ENCODE assay signal across 8 mouse cellular contexts in the genomic region with DNA sequence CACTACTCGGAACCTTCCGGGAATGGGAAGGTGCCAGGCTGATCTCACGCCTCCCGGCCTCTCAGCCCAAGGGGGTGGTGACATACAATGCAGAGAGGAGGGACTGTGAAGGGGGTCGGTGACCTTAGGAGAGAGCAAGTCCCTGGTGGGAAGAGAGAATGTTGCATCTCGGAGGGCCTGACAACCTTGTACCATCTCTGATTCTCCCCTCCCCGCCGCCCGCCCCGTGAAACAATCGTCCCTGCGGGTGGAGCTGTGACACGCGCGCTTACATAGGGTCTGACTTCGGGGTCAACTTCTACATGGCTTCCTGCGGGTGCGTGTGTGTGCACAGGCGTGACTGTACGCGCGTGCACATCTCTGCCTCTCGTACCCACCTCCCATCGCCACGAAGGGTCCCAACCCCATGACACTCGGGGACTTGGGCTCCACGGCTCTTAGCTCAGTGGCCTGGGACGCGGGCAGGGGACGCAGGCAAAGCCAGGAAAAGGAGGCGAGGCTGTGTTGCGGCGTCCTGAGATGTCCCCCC. TPM values are rescaled to one million over a fixed set of nuclear protein-coding genes. Genes with fewer than 3 reads are reported as not detected.
DNase-seq lines count a peak whose midpoint lies in the region; ATAC-seq and TF ChIP-seq lines count a peak whose summit lies in the region.

A gene (plus strand): TSS at position 230 of the 529 bp plus-strand sequence.

- peak; percentile 41 for ATAC-seq in Patski
- ATAC-seq in forebrain, postnatal 0 days = peak; percentile 30

- TF ChIP-seq CTCF in Patski (IDR thresholded peaks at IDR 0.05) = no peak
- TF ChIP-seq CTCF in forebrain, postnatal 0 days (IDR thresholded peaks at IDR 0.05; ENCODE audit: low read depth) = 0 out of 2 replicates have a peak, but pooled peaks have one; percentile 10

- in situ Hi-C loops in Patski (cut with MboI; ENCODE audit: low pct_unique_long_range_greater_than_20kb) = loop anchor here (5.0 kb wide), 2 partner anchors 60 to 125 kb away; no protein-coding TSS in a partner anchor

- H3K4me2 ChIP-seq in forebrain, postnatal 0 days (ENCODE audit: low read depth) = peak within 1 kb of the TSS; percentile 97

- POLR2A ChIA-PET in Patski (lab: Charles Lee) = interaction anchor here (1.2 to 2.0 kb wide), 4 partner anchors 23 to 43 kb away, joined by 3 to 17 read pairs (median 5); no protein-coding TSS in a partner anchor

- no peaks in the 10 kb centered on the region for H3K9me3 ChIP-seq in heart, embryonic 10.5 days
- no peaks in the 10 kb centered on the region for H3K9me3 ChIP-seq in forebrain, postnatal 0 days (ENCODE audit: low read length)

- no peak for DNase-seq in heart, embryonic 10.5 days (ENCODE audit: low spot score)
- DNase-seq in heart, postnatal 14 days = no peak
- DNase-seq in Patski (ENCODE audit: low read depth, low spot score) = no peak
- DNase-seq in forebrain, postnatal 0 days = peak; percentile 52
- no peak for DNase-seq in left cerebral cortex, adult 8-10 months (ENCODE audit: low spot score in 2 of 2)
- DNase-seq in lung, postnatal 4 days = peak; percentile 30 to 61
- DNase-seq in ovary, postnatal 10 days (ENCODE audit: low spot score) = no peak
- no peak for DNase-seq in cerebellum, adult 11-12 months

- H3K9ac ChIP-seq in forebrain, postnatal 0 days = peak within 1 kb of the TSS; percentile 68

- WGBS in heart, embryonic 10.5 days = under 1% methylated on average over 33 of the region's 33 CpGs
- WGBS in forebrain, postnatal 0 days = under 1% methylated on average over 33 of the region's 33 CpGs

- CTCF ChIA-PET in Patski (lab: Charles Lee) = interaction anchor here (0.7 to 2.2 kb wide), 6 partner anchors 17 to 232 kb away, joined by 3 to 16 read pairs (median 3); a partner anchor contains a TSS

- H3K27me3 ChIP-seq in heart, embryonic 10.5 days (ENCODE audit: insufficient read depth, poor library complexity, severe bottlenecking) = peaks cover 88% of the 10 kb centered on the region
- H3K27me3 ChIP-seq in Patski = no peaks in the 10 kb centered on the region
- peaks cover 39% of the 10 kb centered on the region for H3K27me3 ChIP-seq in forebrain, postnatal 0 days (ENCODE audit: insufficient read depth, low read length)

- peak within 1 kb of the TSS; percentile 74 for H3K27ac ChIP-seq in heart, embryonic 10.5 days
- H3K27ac ChIP-seq in forebrain, postnatal 0 days (ENCODE audit: low read depth, low read length) = peak within 1 kb of the TSS; percentile 62

- H3K36me3 ChIP-seq in heart, embryonic 10.5 days = no peaks in the 10 kb centered on the region
- no peaks in the 10 kb centered on the region for H3K36me3 ChIP-seq in forebrain, postnatal 0 days (ENCODE audit: insufficient read depth)

- intact Hi-C loops in heart, postnatal 14 days (cut with DNase I) = loop anchor here (2.0 to 5.0 kb wide), 4 partner anchors 69 to 385 kb away; no protein-coding TSS in a partner anchor

- peaks cover 54% of the 10 kb centered on the region for H3K4me1 ChIP-seq in heart, embryonic 10.5 days
- H3K4me1 ChIP-seq in forebrain, postnatal 0 days (ENCODE audit: insufficient read depth) = peaks cover 8% of the 10 kb centered on the region

- H3K4me3 ChIP-seq in heart, embryonic 10.5 days = peak within 1 kb of the TSS; percentile 75
- peak within 1 kb of the TSS; percentile 75 for H3K4me3 ChIP-seq in forebrain, postnatal 0 days (ENCODE audit: low read depth, low read length)

RNA-seq across cellular contexts. Expression of the gene that starts here (rescaled TPM):
- 0.73 TPM in 1 of 2 replicates, not detected in the other for polyA plus RNA-seq in heart, embryonic 10.5 days (2016; fragmentation: Nextera tagmentation; extraction: Ambion mirVana)
- under 1 TPM; 0.27 to 0.31 TPM for total RNA-seq in heart, postnatal 14 days (2021)
- 51.0 TPM for polyA plus RNA-seq in Patski (2021)
- 17.2 and 28.9 TPM in 2 replicates for total RNA-seq in forebrain, postnatal 0 days (2014; rRNA removed)
- 3.4 and 4.1 TPM in 2 replicates for polyA plus RNA-seq in forebrain, postnatal 0 days (2015; fragmentation: Nextera tagmentation; extraction: Ambion mirVana)
- total RNA-seq in left cerebral cortex, adult 8-10 months (2022) = 10 to 100 TPM; 30.3 to 34.3 (median 30.7) TPM

Comparison
In these comparisons a context has a peak if more than half of its experiments do, and no peak if none do; other contexts are left out.
1. RNA of the gene that starts here (total RNA-seq): 30.3 to 34.3 TPM in left cerebral cortex, adult 8-10 months and 17.2 to 28.9 TPM in forebrain, postnatal 0 days; 0.27 to 0.31 TPM in heart, postnatal 14 days; every median in the first group is over 10 times any median in the second.
2. RNA of the gene that starts here (polyA plus RNA-seq): 51.0 TPM in Patski (single experiment); 3.4 to 4.1 TPM in forebrain, postnatal 0 days and 0.73 TPM in heart, embryonic 10.5 days; every median in the first group is over 10 times any median in the second.
3. DNase-seq: peak in forebrain, postnatal 0 days (single experiment) and lung, postnatal 4 days (2 of 2); none in heart, embryonic 10.5 days (single experiment), heart, postnatal 14 days (0 of 2), Patski (single experiment), left cerebral cortex, adult 8-10 months (0 of 2), ovary, postnatal 10 days (single experiment) and cerebellum, adult 11-12 months (single experiment).